Mouse (Mus musculus) C2C12 (cell line): ENCODE measurements at regions not wholly inside any gene's neighbourhood (a gene's known extent, or its start where the extent isn't known, plus 50 kb on each side); places are given as distances from the start of the nearest gene placed in this dataset.

Experiments used
- CTCF ChIP-seq: IDR thresholded peaks from one replicate; pipeline ENCODE4 v1.5.1; 2011; ENCODE audit not compliant: control insufficient read depth, insufficient read depth, insufficient read length
- MAX ChIP-seq: IDR thresholded peaks from one replicate; pipeline ENCODE4 v1.6.1; 2011; ENCODE audit warnings: mild to moderate bottlenecking, control low read depth
- USF1 ChIP-seq: IDR thresholded peaks from one replicate; pipeline ENCODE4 v1.6.1; 2011; ENCODE audit warnings: low read depth, mild to moderate bottlenecking, control low read depth, moderate library complexity

DNA sequence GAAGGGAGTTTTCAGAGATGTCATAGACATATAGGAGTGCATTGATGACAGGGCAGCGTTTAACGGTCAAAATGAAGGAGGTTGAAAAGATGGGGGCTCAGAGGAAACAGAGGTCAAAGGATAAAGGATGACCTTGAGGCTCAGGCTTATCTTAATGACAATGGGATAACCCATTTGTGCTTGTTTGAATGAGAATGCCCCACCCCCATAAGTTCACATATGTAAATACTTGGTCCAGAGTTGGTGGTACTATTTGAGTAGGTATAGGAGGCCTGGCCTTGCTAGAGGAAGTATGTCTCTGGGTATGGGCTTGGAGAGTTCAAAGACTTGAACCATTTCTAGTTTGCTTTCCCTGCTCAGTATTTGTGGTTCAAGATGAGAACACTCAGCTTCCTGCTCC is 237.4 kb upstream of the Fbxl7 start:
- TF ChIP-seq CTCF (no peak), MAX (no peak), USF1 (no peak)
